Mouse (Mus musculus) embryonic facial prominence, embryonic 12.5 days (tissue): Measurements from ENCODE around the gene Atp5k. TPM values are rescaled to one million over a fixed set of nuclear protein-coding genes. Genes with fewer than 3 reads are reported as not detected.

Source experiments
- ATAC-seq: fragments of 200-750 bp; cut with Nextera tagmentation; 2 replicates; pipeline ENCODE4 v1.8.0; 2017; ENCODE audit not compliant: insufficient number of reproducible peaks, insufficient read depth, low FRiP score, low TSS enrichment
- H3K27ac ChIP-seq: fragments of 300-500 bp; sonication (generic); 2 replicates; pipeline ENCODE4 v1.5.1; 2016; ENCODE audit warnings: mild to moderate bottlenecking
- H3K27me3 ChIP-seq: fragments of 300-500 bp; sonication (generic); 2 replicates; pipeline ENCODE4 v1.6.1; 2016; ENCODE audit warnings: mild to moderate bottlenecking, moderate library complexity
- H3K36me3 ChIP-seq: fragments of 300-500 bp; sonication (generic); 2 replicates; pipeline ENCODE4 v1.6.1; 2016; ENCODE audit warnings: mild to moderate bottlenecking
- H3K4me1 ChIP-seq: fragments of 300-500 bp; sonication (generic); 2 replicates; pipeline ENCODE4 v1.6.1; 2016
- H3K4me2 ChIP-seq: fragments of 300-500 bp; sonication (generic); replicated peaks from 2 replicates; pipeline ENCODE4 v1.6.1; 2016; ENCODE audit warnings: mild to moderate bottlenecking, moderate library complexity
- H3K4me3 ChIP-seq: fragments of 300-500 bp; sonication (generic); 2 replicates; pipeline ENCODE4 v1.5.1; 2016; ENCODE audit warnings: mild to moderate bottlenecking
- H3K9ac ChIP-seq: fragments of 300-500 bp; sonication (generic); 2 replicates; pipeline ENCODE4 v1.6.1; 2016; ENCODE audit warnings: mild to moderate bottlenecking, moderate library complexity
- H3K9me3 ChIP-seq: fragments of 300-500 bp; sonication (generic); 2 replicates; pipeline ENCODE4 v1.6.1; 2016; ENCODE audit warnings: mild to moderate bottlenecking, moderate library complexity
- WGBS: fragments of 180-500 bp; shearing (Covaris S2); methylation state at CpG from one replicate; pipeline ENCODE4 v1.1.7; 2016; 5-methylcytosine and 5-hydroxymethylcytosine counted together
- polyA plus RNA-seq: library from polyadenylated mRNA; unstranded; fragments of >200 nt; fragmentation: Nextera tagmentation; extraction: Ambion mirVana; gene quantifications from 2 replicates; pipeline ENCODE4 v1.2.1, GENCODE M21; 2016

Atp5k gene
- polyA plus RNA-seq, 1 experiment from 2014 or later: 453 TPM

- H3K36me3 ChIP-seq: no peaks in the 10 kb centered on the region
- no peak overlapping the region for H3K4me3 ChIP-seq
- no peaks in the 10 kb centered on the region for H3K27me3 ChIP-seq
- no peak overlapping the region for H3K9ac ChIP-seq
- no peak overlapping the region for H3K27ac ChIP-seq
- H3K4me2 ChIP-seq: no peak overlapping the region
- no peak for ATAC-seq
- 77% methylated on average over 3 of the region's 3 CpGs for WGBS
- no peaks in the 10 kb centered on the region for H3K9me3 ChIP-seq
- no peaks in the 10 kb centered on the region for H3K4me1 ChIP-seq
These were observed 11.5 kb downstream of the Atp5k start for GRCm38 (mm10) chr5:108422741-108423140.

GRCm38 (mm10) chr5:108414711-108415110, 19.5 kb downstream of the Atp5k start:
- Histone ChIP-seq H3K27me3 (no peaks in the 10 kb centered on the region), H3K27ac (no peak overlapping the region), H3K9me3 (no peaks in the 10 kb centered on the region), H3K4me3 (no peak overlapping the region), H3K36me3 (no peaks in the 10 kb centered on the region), H3K4me1 (no peaks in the 10 kb centered on the region), H3K9ac (no peak overlapping the region), H3K4me2 (no peak overlapping the region)
- 75% methylated on average over 2 of the region's 2 CpGs for WGBS
- no peak for ATAC-seq

- Histone ChIP-seq H3K4me3 (no peak overlapping the region), H3K9ac (no peak overlapping the region), H3K4me1 (no peaks in the 10 kb centered on the region), H3K9me3 (no peaks in the 10 kb centered on the region), H3K4me2 (no peak overlapping the region), H3K27ac (no peak overlapping the region), H3K36me3 (no peaks in the 10 kb centered on the region), H3K27me3 (no peaks in the 10 kb centered on the region)
- ATAC-seq: no peak
- WGBS: 72% methylated on average over 2 of the region's 2 CpGs
These were observed 27.3 kb downstream of the Atp5k start for GRCm38 (mm10) chr5:108406977-108407376.

GRCm38 (mm10) chr5:108405460-108405859, 28.8 kb downstream of the Atp5k start:
- ATAC-seq: no peak
- Histone ChIP-seq H3K36me3 (no peaks in the 10 kb centered on the region), H3K9ac (no peak overlapping the region), H3K4me3 (no peak overlapping the region), H3K27ac (no peak overlapping the region), H3K4me1 (no peaks in the 10 kb centered on the region), H3K9me3 (no peaks in the 10 kb centered on the region), H3K4me2 (no peak overlapping the region), H3K27me3 (no peaks in the 10 kb centered on the region)
- 61% methylated on average over 1 of the region's 1 CpGs for WGBS

GRCm38 (mm10) chr5:108403453-108403852, 30.8 kb downstream of the Atp5k start:
- no peak overlapping the region for H3K4me3 ChIP-seq
- 72% methylated on average over 4 of the region's 4 CpGs for WGBS
- no peak for ATAC-seq
- H3K9me3 ChIP-seq: no peaks in the 10 kb centered on the region
- no peaks in the 10 kb centered on the region for H3K36me3 ChIP-seq
- no peak overlapping the region for H3K27ac ChIP-seq
- H3K4me2 ChIP-seq: no peak overlapping the region
- H3K27me3 ChIP-seq: no peaks in the 10 kb centered on the region
- no peaks in the 10 kb centered on the region for H3K4me1 ChIP-seq
- no peak overlapping the region for H3K9ac ChIP-seq

- Histone ChIP-seq H3K4me3 (no peak overlapping the region), H3K27ac (no peak overlapping the region), H3K36me3 (no peaks in the 10 kb centered on the region), H3K9ac (no peak overlapping the region), H3K27me3 (peaks cover 11% of the 10 kb centered on the region; the same call in 1 of the 2 replicates), H3K4me1 (no peaks in the 10 kb centered on the region), H3K9me3 (no peaks in the 10 kb centered on the region), H3K4me2 (no peak overlapping the region)
- 78% methylated on average over 3 of the region's 3 CpGs for WGBS
- ATAC-seq: no peak
These were observed 44.5 kb downstream of the Atp5k start for GRCm38 (mm10) chr5:108389744-108390143.

GRCm38 (mm10) chr5:108388201-108388600, 46.0 kb downstream of the Atp5k start, which contains the start of gene Pde6b:
Gene Pde6b, plus strand, starts transcription at chr5:108388391.
- H3K9me3 ChIP-seq: no peaks in the 10 kb centered on the region
- no peaks in the 10 kb centered on the region for H3K36me3 ChIP-seq
- H3K9ac ChIP-seq: no peak within 1 kb of the TSS
- no peak for ATAC-seq
- no peak within 1 kb of the TSS for H3K27ac ChIP-seq
- H3K4me2 ChIP-seq: no peak within 1 kb of the TSS
- H3K4me1 ChIP-seq: no peaks in the 10 kb centered on the region
- H3K27me3 ChIP-seq: peaks cover 11% of the 10 kb centered on the region; the same call in 1 of the 2 replicates
- no peak within 1 kb of the TSS for H3K4me3 ChIP-seq
- WGBS: 77% methylated on average over 7 of the region's 7 CpGs

- H3K9ac ChIP-seq: no peak overlapping the region
- no peak overlapping the region for H3K4me2 ChIP-seq
- ATAC-seq: no peak
- H3K27me3 ChIP-seq: peaks cover 11% of the 10 kb centered on the region; the same call in 1 of the 2 replicates
- H3K27ac ChIP-seq: no peak overlapping the region
- H3K9me3 ChIP-seq: no peaks in the 10 kb centered on the region
- no peak overlapping the region for H3K4me3 ChIP-seq
- H3K4me1 ChIP-seq: no peaks in the 10 kb centered on the region
- 65% methylated on average over 4 of the region's 4 CpGs for WGBS
- H3K36me3 ChIP-seq: no peaks in the 10 kb centered on the region
These were observed 47.8 kb downstream of the Atp5k start for GRCm38 (mm10) chr5:108386449-108386848.

- no peaks in the 10 kb centered on the region for H3K4me1 ChIP-seq
- WGBS: 83% methylated on average over 2 of the region's 2 CpGs
- H3K4me3 ChIP-seq: no peak overlapping the region
- H3K36me3 ChIP-seq: no peaks in the 10 kb centered on the region
- no peak overlapping the region for H3K27ac ChIP-seq
- H3K9ac ChIP-seq: no peak overlapping the region
- no peaks in the 10 kb centered on the region for H3K9me3 ChIP-seq
- peaks cover 11% of the 10 kb centered on the region; the same call in 1 of the 2 replicates for H3K27me3 ChIP-seq
- H3K4me2 ChIP-seq: no peak overlapping the region
- ATAC-seq: no peak
These were observed 48.6 kb downstream of the Atp5k start for GRCm38 (mm10) chr5:108385632-108386031.

Other genes starting within 250 kb of the Atp5k start
- 47.6 and 51.8 TPM in 2 replicates for gene Dr1, start 165.6 kb downstream of the Atp5k start, polyA plus RNA-seq
- 6.2 and 6.9 TPM in 2 replicates for gene Pigg, start 121.8 kb downstream of the Atp5k start, polyA plus RNA-seq
- not detected in 2 replicates for gene Gm42517, start 66.5 kb downstream of the Atp5k start, polyA plus RNA-seq
- 0.26 and 0.31 TPM in 2 replicates for gene Pde6b, start 46.1 kb downstream of the Atp5k start, polyA plus RNA-seq
- 0.18 TPM in 2 replicates for gene Mfsd7a, start 14.4 kb upstream of the Atp5k start, polyA plus RNA-seq
- 30.6 and 34.7 TPM in 2 replicates for gene Pcgf3, start 26.8 kb upstream of the Atp5k start, polyA plus RNA-seq
- gene Cplx1, start 115.6 kb upstream of the Atp5k start, polyA plus RNA-seq: 3.5 and 4.3 TPM in 2 replicates
- 53.5 and 55.2 TPM in 2 replicates for gene Gak, start 195.3 kb upstream of the Atp5k start, polyA plus RNA-seq
- 22.3 and 22.6 TPM in 2 replicates for gene Tmem175, start 195.3 kb upstream of the Atp5k start, polyA plus RNA-seq
- gene Idua, start 225.9 kb upstream of the Atp5k start, polyA plus RNA-seq: 13.4 and 14.5 TPM in 2 replicates
- 16.6 and 18.8 TPM in 2 replicates for gene Dgkq, start 235.2 kb upstream of the Atp5k start, polyA plus RNA-seq
- gene Slc26a1, start 241.1 kb upstream of the Atp5k start, polyA plus RNA-seq: 1.3 and 1.8 TPM in 2 replicates